Mouse (Mus musculus) common myeloid progenitor, adult 5-6 weeks (primary cell): ENCODE results near the gene Ptbp2. TPM values are rescaled to one million over a fixed set of nuclear protein-coding genes. Genes with fewer than 3 reads are reported as not detected.

Source experiments
- ATAC-seq: replicated peaks from 2 replicates; pipeline ENCODE4 v1.8.0; 2016; ENCODE audit warnings: low read depth, mild to moderate bottlenecking, moderate TSS enrichment, inconsistent platforms; ENCODE audit not compliant: poor library complexity, severe bottlenecking
- total RNA-seq: library from RNA; stranded (forward); fragments of 200-1000, 187-1606 nt; gene quantifications from 2 replicates; pipeline ENCODE4 v1.2.3, GENCODE M21; 2017

Gene Ptbp2
- total RNA-seq, 1 experiment from 2014 or later, result 72.9 TPM

DNA sequence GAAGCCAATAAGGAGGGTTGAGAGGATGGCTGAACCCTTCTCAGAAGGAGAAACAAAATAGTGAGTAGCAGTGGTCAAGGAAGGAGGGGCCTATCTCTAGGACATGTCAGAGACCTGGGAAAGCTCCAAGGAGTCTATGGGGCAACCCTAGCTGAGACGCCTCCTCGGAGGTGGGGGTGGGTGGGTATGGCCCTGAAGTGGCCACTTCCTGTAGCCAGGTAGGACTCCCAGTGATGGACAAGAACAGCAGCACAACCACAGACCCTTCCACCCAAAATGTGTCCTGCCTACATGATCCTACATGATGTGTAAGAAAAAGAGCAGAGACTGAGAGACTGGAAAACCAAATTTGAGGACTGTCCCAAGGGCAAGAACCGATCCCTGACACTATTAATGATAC, 72.8 kb downstream of the Ptbp2 start:
- ATAC-seq, result no peak

DNA sequence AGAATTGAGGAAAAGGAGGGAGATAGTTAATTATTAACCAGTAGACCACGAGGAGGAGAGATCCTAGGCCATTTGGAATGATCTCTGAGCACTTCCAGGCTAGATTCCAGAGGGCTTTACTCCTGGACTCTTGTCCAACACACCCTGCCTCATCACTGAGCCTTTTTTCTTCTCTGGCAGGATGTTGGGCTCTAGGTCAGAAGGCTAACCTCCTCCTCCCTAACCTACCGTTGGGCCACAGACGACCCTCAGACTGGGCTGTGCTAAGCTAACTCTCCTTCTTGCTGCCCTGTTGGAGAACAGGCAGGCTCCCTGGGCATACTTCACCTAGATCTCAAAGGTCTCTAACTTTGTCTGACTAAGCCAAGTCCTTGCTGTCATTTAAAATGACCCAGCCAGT, 82.8 kb downstream of the Ptbp2 start:
- no peak for ATAC-seq

DNA sequence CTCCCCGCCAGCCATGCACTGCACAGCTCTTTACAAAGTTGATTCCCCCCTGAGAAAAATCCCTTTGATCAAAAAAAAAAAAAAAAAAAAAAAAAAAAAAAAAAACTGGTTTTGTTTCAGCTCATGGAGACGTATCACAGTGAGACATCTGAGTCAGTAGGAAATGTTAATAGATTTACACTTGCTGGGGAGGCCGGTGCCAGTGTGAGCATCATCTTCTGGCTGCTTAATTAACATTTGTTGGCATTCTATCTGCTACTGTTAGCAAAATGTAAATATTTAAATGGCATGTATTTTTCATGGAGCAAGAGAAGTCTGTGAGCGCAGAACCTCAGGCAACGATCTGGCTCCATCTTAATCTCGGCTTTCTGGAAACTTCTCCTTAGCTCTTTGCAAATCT, 99.5 kb downstream of the Ptbp2 start:
- ATAC-seq, result no peak
